Mouse (Mus musculus) testis, postnatal 14 days (tissue): ENCODE results near the gene Padi4.

Experiments
- DNase-seq: peaks from one replicate; pipeline ENCODE4 v3.0.0; 2021; ENCODE audit warnings: low spot score

Padi4 gene

DNA sequence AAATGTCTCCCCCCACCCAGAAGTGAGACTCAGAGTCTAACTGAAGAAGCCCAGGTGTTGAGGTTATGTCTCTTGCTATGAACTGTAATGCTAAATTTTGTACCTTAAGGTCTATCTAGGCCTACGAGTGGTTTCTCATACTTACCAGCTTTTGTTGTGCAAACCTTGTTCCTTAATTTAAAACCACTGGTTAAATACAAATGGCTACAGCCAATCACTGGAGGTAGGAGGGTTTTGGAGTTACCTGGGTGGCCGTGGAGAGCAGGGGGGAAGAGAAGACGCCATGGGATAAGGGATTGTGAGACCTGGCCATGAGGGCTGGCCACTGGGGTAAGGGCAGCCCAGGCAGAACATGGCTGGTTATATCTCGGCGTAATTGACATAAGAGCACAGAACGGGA, 14.2 kb upstream of the Padi4 start:
- DNase-seq = no peak

DNA sequence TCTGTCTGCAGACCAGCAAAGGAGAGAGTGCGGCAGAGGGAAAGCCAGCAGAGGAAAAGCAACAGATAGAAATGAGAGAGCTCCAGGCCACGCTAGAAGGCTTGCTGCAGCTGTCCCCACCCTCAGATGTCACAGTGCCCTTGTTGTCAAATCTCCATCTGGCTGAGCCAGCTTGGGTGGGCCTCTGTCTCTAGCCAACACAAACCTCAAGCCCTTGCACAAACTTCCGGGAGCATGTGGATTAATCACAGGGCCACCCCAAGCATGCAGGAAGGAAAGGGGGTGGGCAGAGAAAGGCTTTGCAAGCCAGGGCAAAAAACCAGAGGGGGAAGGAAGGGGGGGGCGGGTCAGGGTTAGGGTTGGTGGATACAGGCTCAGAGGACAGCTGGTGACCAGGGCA, 13.4 kb upstream of the Padi4 start:
- DNase-seq = no peak

DNA sequence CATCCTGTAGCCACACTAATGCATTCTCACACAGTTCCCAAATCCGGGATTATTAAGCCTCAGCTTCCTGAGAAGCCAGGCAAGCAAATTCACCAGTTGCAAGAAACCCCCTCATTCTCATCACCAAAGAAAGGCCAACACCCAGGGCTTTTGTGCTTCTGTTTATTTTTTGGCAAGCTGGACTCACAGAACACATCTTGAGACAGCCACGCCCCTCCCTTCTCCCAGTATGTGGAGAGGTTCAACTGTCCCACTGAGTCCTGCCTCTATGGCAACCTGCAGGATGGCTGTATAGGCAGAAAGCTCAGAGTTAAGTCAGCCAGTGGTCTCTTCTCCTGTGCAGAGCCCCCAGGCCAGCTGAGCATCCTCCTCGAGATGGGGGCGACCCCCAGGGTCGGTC, 11.2 kb upstream of the Padi4 start:
- DNase-seq = no peak

DNA sequence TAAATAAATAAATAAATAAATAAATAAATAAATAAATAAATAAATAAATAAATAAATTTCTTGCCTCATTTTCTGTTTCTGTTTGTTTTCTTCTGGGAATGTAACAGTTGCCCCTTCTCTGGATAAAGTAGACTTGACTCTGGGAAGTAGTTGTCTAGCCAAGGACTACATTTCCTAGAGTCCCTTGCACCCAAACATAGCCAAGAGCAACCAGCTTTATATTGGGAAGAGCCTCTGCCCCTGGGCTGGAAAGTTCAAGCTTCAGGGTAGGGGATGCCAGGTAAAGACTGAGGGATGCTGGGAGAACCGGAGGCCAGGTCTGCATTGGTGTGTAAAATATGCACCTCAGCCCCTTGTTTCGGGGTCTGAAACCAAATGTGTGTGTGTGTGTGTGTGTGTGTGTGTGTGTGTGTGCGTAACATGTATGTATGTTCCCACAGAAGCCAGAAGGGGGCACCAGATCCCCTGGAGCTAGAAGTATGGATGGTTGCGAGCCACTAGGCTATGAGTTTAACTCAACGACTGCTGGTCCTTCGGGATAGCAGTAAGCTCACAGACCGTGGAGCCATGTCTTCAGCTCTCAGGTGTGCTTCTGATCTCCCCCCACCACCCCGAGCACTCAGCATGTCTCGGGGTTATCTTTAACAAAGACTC, 10.4 kb upstream of the Padi4 start:
- DNase-seq = no peak

DNA sequence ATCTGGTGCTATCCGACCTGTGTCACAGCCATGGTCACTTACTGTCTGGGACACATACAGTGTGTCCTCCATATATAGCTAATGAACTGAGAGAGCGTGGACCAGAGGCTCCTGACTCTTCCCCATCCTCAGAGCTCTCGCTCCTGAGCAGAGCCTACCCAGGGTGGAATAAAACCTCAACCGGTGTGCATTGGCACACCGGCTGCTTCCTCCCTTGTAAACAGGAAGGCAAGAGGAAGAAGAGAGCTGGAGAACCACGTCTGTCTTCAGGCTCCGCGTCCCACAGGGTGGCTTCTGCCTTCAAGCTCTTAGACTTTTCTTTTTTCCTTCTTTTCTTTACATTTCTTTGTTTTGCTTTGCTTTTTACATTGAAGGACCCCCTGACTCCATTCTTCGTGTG, 8.8 kb upstream of the Padi4 start:
- no peak for DNase-seq

DNA sequence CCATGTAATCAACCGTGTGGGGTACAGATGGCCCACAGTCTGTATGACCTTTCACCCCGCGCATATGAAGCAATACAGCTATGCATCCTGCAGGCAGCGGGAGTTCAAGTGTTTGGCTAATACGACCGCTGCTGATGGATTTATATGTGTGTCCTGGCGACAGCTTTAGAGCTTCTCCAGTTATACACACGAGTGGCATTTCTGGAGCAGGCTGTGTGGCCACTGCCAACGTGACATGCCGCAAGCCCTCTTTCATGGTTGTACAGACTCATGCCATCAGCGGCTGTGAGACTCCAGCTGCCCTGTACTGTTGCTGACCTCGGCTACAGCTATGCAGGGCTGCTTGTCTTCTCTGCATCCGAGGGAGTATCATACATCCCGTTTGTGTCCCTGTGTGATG, 6.5 kb upstream of the Padi4 start:
- DNase-seq = no peak

DNA sequence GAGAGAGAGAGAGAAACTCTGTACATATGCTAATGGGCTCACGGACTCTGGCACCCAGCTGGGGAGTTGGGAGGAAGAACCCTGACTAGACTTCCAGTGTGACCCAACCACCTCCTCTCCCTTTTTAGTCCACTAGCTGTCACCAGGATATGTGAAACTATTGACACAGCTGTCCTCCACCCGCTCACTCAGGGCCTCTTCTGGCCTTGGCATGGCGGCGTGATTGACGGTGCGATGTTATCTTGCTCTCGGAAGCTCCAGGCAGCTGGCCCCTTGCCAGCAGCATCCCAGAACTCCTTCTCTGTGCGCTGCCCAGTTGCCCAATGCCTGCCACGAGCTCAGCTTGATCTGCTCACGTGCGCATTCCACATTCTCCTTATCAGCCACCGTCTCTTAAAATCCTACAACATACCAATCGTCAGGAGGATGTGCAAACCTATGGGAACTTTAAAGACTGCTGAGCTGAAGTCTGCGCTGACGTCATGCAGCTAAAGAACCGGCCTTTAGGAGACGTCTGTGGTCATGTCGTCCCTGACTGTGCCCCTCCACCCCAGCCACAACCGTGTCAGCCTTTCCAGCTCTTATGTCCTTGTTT, 5.9 kb upstream of the Padi4 start:
- no peak for DNase-seq

DNA sequence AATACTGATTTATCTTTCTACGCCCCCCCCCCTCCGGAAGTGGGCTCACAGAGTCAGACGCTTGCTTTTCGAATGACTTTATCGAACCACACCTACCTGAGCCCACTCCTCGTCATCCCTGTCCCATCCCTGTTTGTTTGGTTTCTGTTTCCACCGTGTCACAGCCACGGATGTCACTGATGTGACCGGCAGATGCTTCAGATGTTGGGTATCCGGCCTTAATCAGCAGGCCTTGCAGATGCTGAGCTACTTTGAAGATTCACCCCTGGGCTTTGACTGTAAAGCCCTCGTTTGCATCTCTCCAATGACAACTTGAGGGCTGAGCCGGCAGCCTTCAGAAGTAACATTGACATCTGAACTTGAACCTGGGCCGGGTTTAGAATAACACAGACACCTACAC, 2.6 kb upstream of the Padi4 start:
- DNase-seq = no peak

DNA sequence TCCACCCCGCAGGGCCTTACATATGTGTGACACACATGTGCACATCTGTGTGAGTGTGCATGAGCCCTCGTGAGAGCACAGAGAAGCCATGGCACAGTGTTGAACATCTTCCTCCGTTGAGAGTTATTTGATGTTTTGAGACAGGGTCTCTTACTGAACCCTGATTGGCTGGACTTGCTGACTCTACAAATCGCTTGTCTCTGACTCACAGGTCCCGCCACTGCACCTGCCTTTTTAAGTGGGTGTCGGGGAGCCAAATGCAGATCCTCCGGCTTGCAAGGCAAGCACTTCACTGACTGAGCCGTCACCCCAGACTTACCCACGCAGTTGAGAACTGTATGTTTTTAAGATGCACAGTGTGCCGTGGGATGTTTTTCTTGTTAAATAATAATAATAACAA, 1.8 kb upstream of the Padi4 start:
- no peak for DNase-seq

DNA sequence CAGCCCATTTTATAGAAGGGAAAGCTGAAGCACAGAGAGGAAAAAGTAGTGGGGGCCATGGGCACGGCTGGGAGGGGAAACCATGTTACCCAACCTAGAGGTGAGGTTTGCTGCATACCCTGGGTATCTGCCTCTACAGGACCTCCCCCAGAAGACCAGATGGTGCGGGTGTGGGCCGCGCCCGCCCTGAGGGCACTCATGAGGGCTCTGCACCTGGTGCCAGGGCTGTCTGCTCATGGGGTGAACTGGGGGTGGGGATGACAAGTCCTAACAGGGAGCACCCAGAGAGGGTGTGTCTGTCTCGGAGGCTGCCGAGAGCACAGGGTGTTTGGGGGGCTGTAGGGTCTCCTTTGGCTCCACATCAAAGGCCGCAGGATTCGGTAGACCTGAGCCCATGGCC, 857 bp upstream of the Padi4 start:
- no peak for DNase-seq

DNA sequence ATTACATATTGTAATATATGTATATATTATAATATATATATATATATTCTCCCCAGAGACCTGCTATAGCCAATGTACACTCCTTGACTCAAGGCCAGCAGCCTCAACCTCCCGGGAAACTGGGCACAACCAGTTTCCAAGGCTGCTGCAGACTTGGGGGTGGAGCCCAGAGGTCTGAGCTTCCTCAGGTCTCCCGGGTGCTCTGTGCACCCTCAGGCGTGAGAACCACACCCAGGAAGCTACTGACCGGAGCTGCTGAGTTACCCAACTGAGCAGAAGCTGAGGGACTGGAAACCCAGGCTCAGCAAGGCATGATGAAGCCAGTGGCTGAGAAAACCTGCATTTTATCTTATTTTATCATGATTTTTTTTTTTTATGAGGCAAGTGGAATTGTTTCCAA, 2.9 kb downstream of the Padi4 start:
- DNase-seq = no peak

DNA sequence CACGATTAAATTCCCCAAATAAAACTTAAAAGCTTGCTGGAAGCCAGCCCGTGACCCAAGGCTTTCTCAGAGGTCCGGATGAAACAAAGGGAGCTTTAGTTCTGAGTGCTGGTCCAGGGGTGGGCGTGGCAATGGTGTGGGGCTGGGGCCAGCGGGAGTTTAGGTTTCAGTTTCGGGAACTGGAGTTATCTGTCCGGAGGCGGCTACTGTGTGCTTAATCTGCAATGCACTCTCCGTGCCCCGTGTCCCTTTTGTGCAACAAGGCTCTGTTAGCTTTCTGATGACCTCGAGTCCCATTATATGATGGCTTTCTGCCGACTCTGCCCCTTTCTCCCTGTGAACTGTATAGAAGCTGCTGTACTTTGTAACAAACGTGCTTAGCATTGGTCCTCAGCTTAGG, 3.6 kb downstream of the Padi4 start:
- peak; percentile 77 for DNase-seq

DNA sequence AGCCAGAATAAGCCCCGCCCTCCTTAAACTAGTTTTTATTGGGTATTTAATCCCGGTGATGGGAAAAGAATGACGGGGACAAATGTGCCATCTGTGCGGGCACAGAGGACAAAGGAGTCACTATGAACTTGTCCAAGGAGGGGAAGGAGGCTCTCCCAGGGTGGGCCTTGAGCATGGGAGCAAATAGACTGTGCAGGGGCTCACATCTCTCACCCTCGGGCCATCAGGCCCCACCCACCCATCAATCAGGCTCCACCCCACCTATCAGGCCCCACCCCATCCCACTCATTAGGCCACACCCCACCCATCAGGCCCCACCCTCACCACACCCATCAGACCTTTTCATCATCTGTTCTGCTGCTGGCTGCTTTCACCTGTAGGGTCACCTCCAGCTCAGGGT, 5.1 kb downstream of the Padi4 start:
- no peak for DNase-seq

DNA sequence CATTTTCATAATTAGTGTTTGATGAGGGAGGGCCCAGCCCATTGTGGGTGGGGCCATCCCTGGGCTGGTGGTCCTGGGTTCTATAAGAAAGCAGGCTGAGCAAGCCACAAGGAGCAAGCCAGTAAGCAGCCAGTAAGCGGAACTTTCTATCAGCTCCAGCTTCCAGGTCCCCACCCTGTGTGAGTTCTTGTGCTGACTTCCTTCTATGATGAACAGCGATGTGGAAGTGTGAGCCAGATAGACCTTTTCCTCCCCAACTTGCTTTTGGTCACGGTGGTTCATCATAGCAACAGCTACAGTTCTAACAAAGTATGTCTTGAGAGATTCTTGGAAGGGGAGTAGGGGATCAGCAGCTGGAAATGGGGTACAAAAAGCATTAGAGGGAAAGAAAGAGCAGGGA, 8.1 kb downstream of the Padi4 start:
- DNase-seq = no peak

DNA sequence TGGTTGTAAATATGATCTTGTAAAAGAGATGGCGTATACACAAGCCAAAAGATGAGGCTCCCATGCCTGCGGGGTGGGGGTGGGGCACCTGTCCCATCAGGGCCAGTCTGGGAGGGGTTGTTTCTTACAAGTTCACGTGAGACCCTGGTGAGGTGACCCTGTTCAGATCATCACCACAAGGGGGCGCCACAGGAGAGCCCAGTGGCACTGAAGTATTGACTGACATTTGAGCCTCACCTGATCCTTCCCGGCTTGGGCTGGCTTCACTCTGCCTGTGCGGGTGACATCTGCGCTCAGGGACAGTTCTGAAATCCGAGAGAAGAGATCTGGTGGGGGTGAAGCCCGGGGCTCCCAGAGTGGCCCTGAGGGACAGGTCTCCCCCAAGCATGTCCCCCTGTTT, 10.9 kb downstream of the Padi4 start:
- peak; percentile 57 for DNase-seq

DNA sequence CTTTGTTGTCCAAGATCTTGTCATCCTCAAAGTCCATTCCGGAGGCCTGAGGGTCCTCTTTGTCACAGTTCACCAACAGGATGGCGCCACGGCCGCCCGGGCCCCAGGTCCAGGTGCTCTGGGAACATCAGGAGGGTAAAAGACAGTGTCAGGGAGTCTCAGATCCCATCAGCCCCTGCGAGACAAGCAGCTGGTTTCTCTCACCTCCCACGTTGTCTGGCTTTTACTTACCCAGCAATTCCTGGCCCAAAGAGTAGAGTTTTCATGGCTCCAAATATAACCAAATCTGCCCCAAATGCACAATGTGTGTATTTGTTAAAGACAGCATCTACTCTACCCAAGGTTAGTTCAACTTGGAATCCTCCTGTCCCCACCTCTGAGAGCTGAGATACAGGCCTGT, 12.4 kb downstream of the Padi4 start:
- no peak for DNase-seq

DNA sequence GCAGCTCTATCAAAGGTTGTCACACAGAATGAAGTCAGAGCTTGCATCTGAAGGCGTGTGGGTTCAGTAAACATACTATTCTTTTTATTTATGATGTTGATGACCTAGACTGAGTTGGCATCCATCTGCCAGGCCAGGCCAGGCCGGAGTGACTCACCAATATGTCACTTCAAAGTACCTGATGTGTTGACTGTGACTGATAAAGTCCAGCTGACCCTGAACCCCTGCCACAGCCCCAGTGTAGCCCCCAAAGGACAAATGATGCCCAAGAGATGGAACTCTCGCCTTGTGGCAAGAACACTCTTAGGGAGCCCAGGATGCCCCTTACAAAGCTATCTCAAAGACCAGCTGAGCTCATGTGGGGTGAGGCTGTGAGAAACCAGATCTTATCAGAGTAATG, 18.2 kb downstream of the Padi4 start:
- DNase-seq = no peak

DNA sequence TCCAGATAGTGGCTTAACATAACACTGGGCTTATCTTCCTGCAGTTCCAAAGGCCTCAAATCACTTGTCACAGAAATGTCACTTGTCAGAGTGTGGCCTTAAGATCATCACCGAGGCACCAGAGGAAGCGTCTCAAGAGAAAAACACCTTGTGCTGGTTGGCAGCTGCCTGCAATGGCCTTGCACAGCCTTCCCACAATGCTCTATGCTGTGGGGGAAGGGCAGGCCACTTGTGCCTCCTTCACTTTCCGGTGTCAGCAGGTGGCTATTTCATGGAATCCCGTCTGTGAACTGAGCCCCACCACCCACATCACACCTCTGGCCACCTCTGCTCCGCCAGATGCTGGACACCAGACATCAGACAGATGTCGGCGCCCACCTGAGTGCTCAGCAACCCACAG, 20.7 kb downstream of the Padi4 start:
- no peak for DNase-seq

DNA sequence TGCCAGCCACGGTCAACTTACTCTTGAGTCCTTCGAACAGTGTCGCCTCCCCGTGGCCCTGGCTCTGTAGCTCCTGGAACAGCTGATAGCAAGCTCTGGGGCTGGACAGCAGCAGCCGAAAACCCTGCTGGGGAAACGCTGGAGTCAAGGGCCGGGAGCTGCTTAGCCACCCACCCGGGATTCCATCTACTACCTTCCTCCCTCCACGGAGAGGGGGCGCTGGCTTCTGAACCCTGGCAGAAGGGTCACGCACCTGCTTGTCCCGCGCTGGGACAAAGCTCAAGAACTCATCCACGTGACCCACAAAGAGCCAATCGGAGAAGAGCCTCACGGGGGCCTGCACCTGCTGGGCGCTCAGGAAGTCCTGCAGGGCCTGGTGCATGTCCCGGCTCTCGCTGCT, 23.7 kb downstream of the Padi4 start:
- peak; percentile 54 for DNase-seq

DNA sequence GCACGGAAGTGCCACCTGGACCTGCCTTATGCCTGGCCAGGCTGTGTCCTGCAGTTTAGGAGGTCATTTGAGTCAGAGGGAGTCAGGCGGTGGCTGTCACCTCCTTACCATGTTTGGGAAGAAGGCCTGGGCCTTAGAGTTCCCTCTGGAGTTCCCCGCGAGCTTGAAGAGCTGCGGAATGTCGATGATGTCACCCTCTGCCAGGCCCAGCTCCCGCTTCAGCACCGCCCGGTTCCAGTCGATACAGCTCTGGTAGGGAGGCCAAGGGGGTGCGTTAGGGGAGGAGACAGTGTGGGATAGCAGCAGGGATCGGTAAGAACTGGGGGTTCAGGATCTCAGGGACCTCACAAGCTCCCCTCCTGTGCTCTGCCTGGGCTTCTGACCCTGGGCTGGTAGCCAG, 26.1 kb downstream of the Padi4 start:
- DNase-seq = no peak

DNA sequence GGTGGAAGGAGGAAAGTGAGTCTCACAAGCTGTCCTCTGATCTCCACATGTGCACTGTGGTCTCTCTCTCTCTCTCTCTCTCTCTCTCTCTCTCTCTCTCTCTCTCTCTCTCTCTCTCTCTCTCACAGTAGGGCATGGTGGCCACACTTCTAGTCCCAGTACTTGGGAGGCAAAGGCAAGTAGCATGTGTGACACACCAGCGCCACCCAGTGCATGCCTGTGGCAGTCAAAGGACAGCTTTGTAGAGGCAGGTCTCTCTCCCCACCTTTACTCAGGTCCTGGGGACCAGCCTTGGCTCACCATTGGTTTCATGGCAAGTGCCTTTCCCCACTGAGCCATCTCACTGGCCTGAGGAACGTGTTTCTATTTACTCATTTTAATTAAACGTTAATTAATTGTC, 29.4 kb downstream of the Padi4 start:
- DNase-seq = no peak

DNA sequence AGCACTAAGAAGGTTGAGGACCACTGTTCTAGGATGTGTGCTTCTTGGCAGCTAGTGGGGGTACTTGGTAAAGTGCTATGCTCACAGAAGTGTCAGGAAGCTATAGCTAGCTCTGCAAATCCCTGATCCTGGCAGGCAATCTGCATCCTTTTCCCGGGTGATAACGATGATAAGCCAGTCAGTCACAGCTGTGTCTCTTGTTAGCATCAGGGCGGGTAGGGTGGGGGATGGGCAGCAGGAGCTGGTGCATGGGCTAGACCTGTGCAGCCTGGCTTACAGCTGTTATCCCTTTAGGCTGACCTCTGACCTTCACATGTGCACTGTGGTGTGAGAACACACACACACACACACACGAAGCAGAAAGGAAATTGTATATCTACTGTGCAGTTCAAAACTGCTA, 30.9 kb downstream of the Padi4 start:
- DNase-seq = no peak

DNA sequence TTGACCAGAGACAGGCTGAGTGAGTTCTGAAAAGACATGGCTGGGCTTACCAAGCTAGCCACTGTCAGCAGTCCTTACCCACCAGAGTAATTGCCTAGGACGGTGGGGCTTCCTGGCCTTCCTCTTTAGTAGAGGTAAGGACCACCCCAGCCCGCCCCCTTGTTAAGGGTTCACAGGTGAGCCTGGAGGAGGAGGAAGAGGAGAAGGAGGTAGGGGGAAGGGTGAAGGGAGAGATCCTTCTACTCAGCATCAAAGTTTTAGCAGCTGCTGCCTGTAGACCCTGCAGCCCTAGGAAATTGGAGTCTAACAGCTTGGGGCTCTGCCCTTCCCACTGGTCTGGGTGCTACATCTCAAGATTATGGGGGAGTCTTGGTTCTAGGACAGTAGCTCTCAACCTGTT, 31.5 kb downstream of the Padi4 start, which contains the start of gene Padi6:
Padi6 (minus strand) TSS at position 101 of the 400 bp plus-strand sequence.
- DNase-seq = no peak

DNA sequence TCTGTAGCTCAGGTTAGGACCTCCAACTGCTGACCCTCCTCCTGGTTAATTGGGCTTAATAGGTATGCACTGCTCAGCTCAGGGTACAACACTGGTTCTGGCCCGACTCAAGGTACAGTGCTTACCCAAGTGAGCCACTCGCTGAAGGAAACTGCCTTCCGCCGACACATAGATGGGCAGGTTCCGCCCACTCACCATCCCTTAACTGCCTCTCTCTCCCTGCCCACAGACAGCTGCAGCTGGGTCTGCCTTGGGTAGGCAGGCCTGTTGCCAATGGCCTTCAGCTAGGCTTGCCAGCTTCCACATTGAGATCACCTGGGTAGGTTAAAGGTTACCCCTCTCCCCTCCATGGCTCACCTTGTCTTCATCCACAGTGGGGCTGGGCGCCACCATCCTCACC, 32.6 kb downstream of the Padi4 start:
- DNase-seq = no peak
